Mouse (Mus musculus) gastrocnemius, postnatal 14 days (tissue): Measurements from ENCODE around the gene Dck. TPM values are rescaled to one million over a fixed set of nuclear protein-coding genes. Genes with fewer than 3 reads are reported as not detected.

Experiments
- total RNA-seq, 2 experiments: library from RNA; stranded (reverse); gene quantifications; 2 replicates each; pipeline ENCODE4 v1.2.3; 2021

The Dck gene
- total RNA-seq, 2 experiments from 2014 or later, result 2.6 to 3.8 TPM

Other genes starting within 250 kb of the Dck start
- under 1 TPM; 0.24 to 0.43 TPM for gene Jchain, start 237.1 kb upstream of the Dck start, total RNA-seq
- gene Utp3, start 210.5 kb upstream of the Dck start, total RNA-seq, result 10 to 100 TPM; 22.5 to 23.4 TPM
- gene Rufy3, start 200.0 kb upstream of the Dck start, total RNA-seq, result 1 to 10 TPM; 7.0 to 8.4 TPM
- gene Grsf1, start 88.8 kb upstream of the Dck start, total RNA-seq, result 100 to 1,000 TPM; 112 to 120 TPM
- gene Mob1b, start 44.1 kb upstream of the Dck start, total RNA-seq, result 10 to 100 TPM; 25.8 to 29.9 TPM
- gene Slc4a4, start 121.8 kb downstream of the Dck start, total RNA-seq, result 1 to 10 TPM; 4.7 to 6.0 TPM